Mouse (Mus musculus): ENCODE results near the gene Anks1b.

DNA sequence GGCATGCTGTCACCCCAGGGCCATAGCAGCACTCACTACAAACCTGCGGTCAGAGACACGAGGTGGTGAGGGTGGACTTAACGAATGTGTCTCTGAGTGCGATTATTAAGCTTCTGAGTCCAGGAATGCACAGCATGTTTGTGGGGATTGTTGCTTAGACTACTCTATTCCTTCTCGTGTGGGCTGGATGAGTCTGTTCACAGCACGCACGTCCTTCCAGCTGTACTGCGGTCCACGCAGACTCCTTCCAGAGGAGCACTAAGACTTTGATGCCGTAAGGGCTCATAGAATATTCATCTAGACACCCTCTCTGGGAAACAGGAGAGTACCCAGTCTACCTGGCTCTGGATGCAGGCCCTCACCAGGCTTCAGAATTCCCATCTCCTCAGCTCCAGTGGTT, 1094.9 kb downstream of the Anks1b start:
- TF ChIP-seq CTCF (IDR thresholded peaks at IDR 0.05; ENCODE audit: extremely low read depth, insufficient read length, insufficient replicate concordance, low read depth, low read length) (no peak), POLR2A (IDR thresholded peaks at IDR 0.05; ENCODE audit: low read depth, low read length) (no peak)

Data from small intestine, adult 2 months (tissue).